In genomic region chr11:74770037-74770436, GRCm38 (mm10) we compare ENCODE assay signal across 7 mouse cellular contexts. TPM values are rescaled to one million over a fixed set of nuclear protein-coding genes. Genes with fewer than 3 reads are reported as not detected.
A peak's percentile ranks its signal among the peaks of the same experiment; 100 is the strongest.
DNase-seq lines count a peak whose midpoint lies in the region; ATAC-seq lines count a peak whose summit lies in the region.

No protein-coding gene starts in this region.

- 81% methylated on average over 9 of the region's 9 CpGs for WGBS in forebrain, embryonic 12.5 days
- 81% methylated on average over 9 of the region's 9 CpGs for WGBS in limb, embryonic 12.5 days
- whole genome bisulfite sequencing in stomach, embryonic 15.5 days, result 77% methylated on average over 9 of the region's 9 CpGs

- H3K27me3 ChIP-seq in megakaryocyte, embryonic 14.5 days (replicated peaks), result peaks cover 2% of the 10 kb centered on the region
- H3K27me3 ChIP-seq in forebrain, embryonic 12.5 days, result no peaks in the 10 kb centered on the region
- H3K27me3 ChIP-seq in limb, embryonic 12.5 days, result no peaks in the 10 kb centered on the region
- H3K27me3 ChIP-seq in stomach, embryonic 15.5 days (replicated peaks), result no peaks in the 10 kb centered on the region

- peaks cover 26% of the 10 kb centered on the region for H3K36me3 ChIP-seq in megakaryocyte, embryonic 14.5 days (replicated peaks; ENCODE audit: low read length)
- H3K36me3 ChIP-seq in forebrain, embryonic 12.5 days (replicated peaks), result peaks cover 20% of the 10 kb centered on the region
- peaks cover 23% of the 10 kb centered on the region for H3K36me3 ChIP-seq in limb, embryonic 12.5 days
- H3K36me3 ChIP-seq in stomach, embryonic 15.5 days, result no peaks in the 10 kb centered on the region

- H3K9ac ChIP-seq in forebrain, embryonic 12.5 days, result peak overlapping the region; percentile 87
- H3K9ac ChIP-seq in limb, embryonic 12.5 days (replicated peaks), result peak overlapping the region; percentile 81
- 0 out of 2 replicates have a peak overlapping the region, but pooled peaks have one; percentile 11 for H3K9ac ChIP-seq in stomach, embryonic 15.5 days

- peak overlapping the region; percentile 91 for H3K27ac ChIP-seq in forebrain, embryonic 12.5 days
- peak overlapping the region; percentile 62; the same call in 1 of the 2 replicates for H3K27ac ChIP-seq in limb, embryonic 12.5 days
- H3K27ac ChIP-seq in stomach, embryonic 15.5 days, result peak overlapping the region; percentile 95

- DNase-seq in urinary bladder, postnatal 4 days (ENCODE audit: low spot score in 2 of 2), result no peak
- DNase-seq in layer of hippocampus, postnatal 10 days (ENCODE audit: low spot score in 2 of 2), result no peak

- ATAC-seq in megakaryocyte, adult 5-6 weeks (ENCODE audit: poor library complexity, severe bottlenecking), result no peak
- ATAC-seq in forebrain, embryonic 12.5 days (ENCODE audit: low FRiP score), result no peak
- ATAC-seq in limb, embryonic 12.5 days (ENCODE audit: insufficient number of reproducible peaks, insufficient read depth, low FRiP score, low TSS enrichment, low read depth), result no peak; the same call in 1 of the 2 replicates
- no peak for ATAC-seq in stomach, embryonic 15.5 days (ENCODE audit: insufficient read depth, low FRiP score, low read depth)

- peaks cover 35% of the 10 kb centered on the region for H3K4me1 ChIP-seq in megakaryocyte, embryonic 14.5 days
- peaks cover 16% of the 10 kb centered on the region for H3K4me1 ChIP-seq in forebrain, embryonic 12.5 days
- peaks cover 13% of the 10 kb centered on the region for H3K4me1 ChIP-seq in limb, embryonic 12.5 days (replicated peaks)
- peaks cover 8% of the 10 kb centered on the region for H3K4me1 ChIP-seq in stomach, embryonic 15.5 days

- no peaks in the 10 kb centered on the region for H3K9me3 ChIP-seq in megakaryocyte, embryonic 14.5 days
- no peaks in the 10 kb centered on the region for H3K9me3 ChIP-seq in forebrain, embryonic 12.5 days
- H3K9me3 ChIP-seq in limb, embryonic 12.5 days, result no peaks in the 10 kb centered on the region
- no peaks in the 10 kb centered on the region for H3K9me3 ChIP-seq in stomach, embryonic 15.5 days

- peak overlapping the region; percentile 96 for H3K4me3 ChIP-seq in megakaryocyte, embryonic 14.5 days (replicated peaks)
- H3K4me3 ChIP-seq in forebrain, embryonic 12.5 days (replicated peaks), result peak overlapping the region; percentile 77
- H3K4me3 ChIP-seq in limb, embryonic 12.5 days (replicated peaks), result peak overlapping the region; percentile 81
- peak overlapping the region; percentile 89 for H3K4me3 ChIP-seq in stomach, embryonic 15.5 days (replicated peaks)

- peak overlapping the region; percentile 72 for H3K4me2 ChIP-seq in forebrain, embryonic 12.5 days
- peak overlapping the region; percentile 62 for H3K4me2 ChIP-seq in limb, embryonic 12.5 days
- peak overlapping the region; percentile 57 for H3K4me2 ChIP-seq in stomach, embryonic 15.5 days

RNA-seq across cellular contexts. Expression of gene Mettl16, which starts 0.6 kb away (rescaled TPM):
- polyA plus RNA-seq in megakaryocyte, embryonic 14.5 days (2012; ENCODE audit: insufficient read depth, low replicate concordance), result 0.32 and 10.4 TPM in 2 replicates
- 3.5 and 6.2 TPM in 2 replicates for total RNA-seq in megakaryocyte, adult 5-6 weeks (2015)
- total RNA-seq in megakaryocyte, adult 5-6 weeks (2017), result 10.2 and 12.5 TPM in 2 replicates
- polyA plus RNA-seq in forebrain, embryonic 12.5 days (2016; fragmentation: Nextera tagmentation; extraction: Ambion mirVana), result 56.6 and 60.4 TPM in 2 replicates
- polyA plus RNA-seq in limb, embryonic 12.5 days (2016; fragmentation: Nextera tagmentation; extraction: Ambion mirVana), result 60.6 and 61.6 TPM in 2 replicates
- 43.9 and 45.3 TPM in 2 replicates for polyA plus RNA-seq in stomach, embryonic 15.5 days (2015; fragmentation: Nextera tagmentation; extraction: Ambion mirVana)
- total RNA-seq in layer of hippocampus, postnatal 10 days (2021), result 10 to 100 TPM; 22.5 to 24.3 TPM

RNA-seq across cellular contexts. Expression of gene Pafah1b1, which starts 45.6 kb away (rescaled TPM):
- polyA plus RNA-seq in megakaryocyte, embryonic 14.5 days (2012; ENCODE audit: insufficient read depth, low replicate concordance), result 10.5 and 11.5 TPM in 2 replicates
- total RNA-seq in megakaryocyte, adult 5-6 weeks (2015), result 53.1 and 57.4 TPM in 2 replicates
- 58.7 and 64.4 TPM in 2 replicates for total RNA-seq in megakaryocyte, adult 5-6 weeks (2017)
- 74.9 and 76.5 TPM in 2 replicates for polyA plus RNA-seq in forebrain, embryonic 12.5 days (2016; fragmentation: Nextera tagmentation; extraction: Ambion mirVana)
- polyA plus RNA-seq in limb, embryonic 12.5 days (2016; fragmentation: Nextera tagmentation; extraction: Ambion mirVana), result 57.1 and 60.1 TPM in 2 replicates
- 44.7 and 53.9 TPM in 2 replicates for polyA plus RNA-seq in stomach, embryonic 15.5 days (2015; fragmentation: Nextera tagmentation; extraction: Ambion mirVana)
- 100 to 1,000 TPM; 370 to 417 TPM for total RNA-seq in layer of hippocampus, postnatal 10 days (2021)

Comparison
In these comparisons a context has a peak if more than half of its experiments do, and no peak if none do; other contexts are left out.
1. H3K9ac ChIP-seq: peak in every context shown above with its lines; median percentile 87 in forebrain, embryonic 12.5 days; 81 in limb, embryonic 12.5 days; 11 in stomach, embryonic 15.5 days.